Mouse (Mus musculus): ENCODE measurements around the gene Fam178b. TPM values are rescaled to one million over a fixed set of nuclear protein-coding genes. Genes with fewer than 3 reads are reported as not detected.

Gene Fam178b
- total and polyA plus RNA-seq, 2 experiments from 2014 or later: not detected

GRCm38 (mm10) chr1:36598411-36598810, 84.6 kb downstream of the Fam178b start:
- no peaks in the 10 kb centered on the region for H3K27me3 ChIP-seq (ENCODE audit: insufficient read depth, low read length)
- peaks cover 6% of the 10 kb centered on the region for H3K4me1 ChIP-seq (ENCODE audit: insufficient read depth)
- no peak overlapping the region for H3K27ac ChIP-seq (ENCODE audit: low read depth, low read length)
- TF ChIP-seq CTCF (IDR thresholded peaks at IDR 0.05; ENCODE audit: low read depth): no peak
- 67% methylated on average over 2 of the region's 2 CpGs for WGBS
- H3K9ac ChIP-seq: no peak overlapping the region
- DNase-seq (no peak), ATAC-seq (no peak)
- no peaks in the 10 kb centered on the region for H3K9me3 ChIP-seq (ENCODE audit: low read length)
- no peak overlapping the region for H3K4me3 ChIP-seq (ENCODE audit: low read depth, low read length)
- H3K4me2 ChIP-seq (ENCODE audit: low read depth): no peak overlapping the region
- H3K36me3 ChIP-seq (ENCODE audit: insufficient read depth): no peaks in the 10 kb centered on the region

GRCm38 (mm10) chr1:36596114-36596513, 86.9 kb downstream of the Fam178b start:
- no peak for TF ChIP-seq CTCF (IDR thresholded peaks at IDR 0.05; ENCODE audit: low read depth)
- 0 out of 2 replicates have a peak overlapping the region, but pooled peaks have one; percentile 9 for H3K27ac ChIP-seq (ENCODE audit: low read depth, low read length)

GRCm38 (mm10) chr1:36595167-36595931, 87.6 kb downstream of the Fam178b start:
- Histone ChIP-seq H3K27ac (ENCODE audit: low read depth, low read length) (no peak overlapping the region), H3K4me2 (ENCODE audit: low read depth) (no peak overlapping the region), H3K4me1 (ENCODE audit: insufficient read depth) (peaks cover 5% of the 10 kb centered on the region; the same call in 1 of the 2 replicates), H3K36me3 (ENCODE audit: insufficient read depth) (no peaks in the 10 kb centered on the region), H3K4me3 (ENCODE audit: low read depth, low read length) (no peak overlapping the region), H3K9ac (no peak overlapping the region), H3K27me3 (ENCODE audit: insufficient read depth, low read length) (no peaks in the 10 kb centered on the region), H3K9me3 (ENCODE audit: low read length) (no peaks in the 10 kb centered on the region)
- DNase-seq (no peak), ATAC-seq (peak; percentile 34; the same call in 1 of the 2 replicates)
- TF ChIP-seq CTCF (IDR thresholded peaks at IDR 0.05; ENCODE audit: low read depth): no peak
- 55% methylated on average over 10 of the region's 10 CpGs for WGBS

More at GRCm38 (mm10) chr1:36596114-36596513, 86.9 kb downstream of the Fam178b start:
- H3K9ac ChIP-seq: no peak overlapping the region
- H3K9me3 ChIP-seq (ENCODE audit: low read length): no peaks in the 10 kb centered on the region
- no peaks in the 10 kb centered on the region for H3K4me1 ChIP-seq (ENCODE audit: insufficient read depth)
- no peak overlapping the region for H3K4me2 ChIP-seq (ENCODE audit: low read depth)
- DNase-seq (peak; percentile 55), ATAC-seq (peak; percentile 68)
- H3K27me3 ChIP-seq (ENCODE audit: insufficient read depth, low read length): no peaks in the 10 kb centered on the region
- no peaks in the 10 kb centered on the region for H3K36me3 ChIP-seq (ENCODE audit: insufficient read depth)
- no peak overlapping the region for H3K4me3 ChIP-seq (ENCODE audit: low read depth, low read length)
- 12% methylated on average over 4 of the region's 4 CpGs for WGBS

GRCm38 (mm10) chr1:36593099-36593498, 89.9 kb downstream of the Fam178b start:
- 6% methylated on average over 1 of the region's 1 CpGs for WGBS

GRCm38 (mm10) chr1:36591408-36591807, 91.6 kb downstream of the Fam178b start:
- Histone ChIP-seq H3K27me3 (ENCODE audit: insufficient read depth, low read length) (no peaks in the 10 kb centered on the region), H3K27ac (ENCODE audit: low read depth, low read length) (no peak overlapping the region), H3K36me3 (ENCODE audit: insufficient read depth) (no peaks in the 10 kb centered on the region), H3K9me3 (ENCODE audit: low read length) (no peaks in the 10 kb centered on the region), H3K4me2 (ENCODE audit: low read depth) (no peak overlapping the region), H3K4me1 (ENCODE audit: insufficient read depth) (peaks cover 5% of the 10 kb centered on the region; the same call in 1 of the 2 replicates), H3K4me3 (ENCODE audit: low read depth, low read length) (no peak overlapping the region), H3K9ac (no peak overlapping the region)
- 90% methylated on average over 2 of the region's 2 CpGs for WGBS
- DNase-seq: no peak
- TF ChIP-seq CTCF (IDR thresholded peaks at IDR 0.05; ENCODE audit: low read depth): no peak
- no peak for ATAC-seq

More at GRCm38 (mm10) chr1:36593099-36593498, 89.9 kb downstream of the Fam178b start:
- Histone ChIP-seq H3K4me2 (ENCODE audit: low read depth) (no peak overlapping the region), H3K9me3 (ENCODE audit: low read length) (no peaks in the 10 kb centered on the region), H3K27me3 (ENCODE audit: insufficient read depth, low read length) (no peaks in the 10 kb centered on the region), H3K27ac (ENCODE audit: low read depth, low read length) (no peak overlapping the region), H3K9ac (no peak overlapping the region), H3K4me3 (ENCODE audit: low read depth, low read length) (no peak overlapping the region), H3K36me3 (ENCODE audit: insufficient read depth) (no peaks in the 10 kb centered on the region), H3K4me1 (ENCODE audit: insufficient read depth) (peaks cover 5% of the 10 kb centered on the region; the same call in 1 of the 2 replicates)
- no peak for TF ChIP-seq CTCF (IDR thresholded peaks at IDR 0.05; ENCODE audit: low read depth)
- DNase-seq: no peak
- ATAC-seq: no peak

GRCm38 (mm10) chr1:36590664-36591063, 92.3 kb downstream of the Fam178b start:
- TF ChIP-seq CTCF (IDR thresholded peaks at IDR 0.05; ENCODE audit: low read depth): no peak
- Histone ChIP-seq H3K4me2 (ENCODE audit: low read depth) (no peak overlapping the region), H3K4me3 (ENCODE audit: low read depth, low read length) (no peak overlapping the region), H3K4me1 (ENCODE audit: insufficient read depth) (peaks cover 5% of the 10 kb centered on the region; the same call in 1 of the 2 replicates), H3K27me3 (ENCODE audit: insufficient read depth, low read length) (no peaks in the 10 kb centered on the region), H3K36me3 (ENCODE audit: insufficient read depth) (no peaks in the 10 kb centered on the region), H3K27ac (ENCODE audit: low read depth, low read length) (no peak overlapping the region), H3K9me3 (ENCODE audit: low read length) (no peaks in the 10 kb centered on the region), H3K9ac (no peak overlapping the region)
- WGBS: 44% methylated on average over 9 of the region's 9 CpGs
- DNase-seq (peak; percentile 57), ATAC-seq (peak; percentile 60)

GRCm38 (mm10) chr1:36589486-36589885, 93.5 kb downstream of the Fam178b start:
- Histone ChIP-seq H3K4me2 (ENCODE audit: low read depth) (no peak overlapping the region), H3K27ac (ENCODE audit: low read depth, low read length) (no peak overlapping the region), H3K4me1 (ENCODE audit: insufficient read depth) (peaks cover 5% of the 10 kb centered on the region; the same call in 1 of the 2 replicates), H3K9ac (no peak overlapping the region), H3K4me3 (ENCODE audit: low read depth, low read length) (no peak overlapping the region), H3K27me3 (ENCODE audit: insufficient read depth, low read length) (no peaks in the 10 kb centered on the region), H3K9me3 (ENCODE audit: low read length) (no peaks in the 10 kb centered on the region), H3K36me3 (ENCODE audit: insufficient read depth) (no peaks in the 10 kb centered on the region)
- ATAC-seq: no peak
- no peak for DNase-seq
- 39% methylated on average over 6 of the region's 6 CpGs for WGBS
- TF ChIP-seq CTCF (IDR thresholded peaks at IDR 0.05; ENCODE audit: low read depth): no peak

All from forebrain, postnatal 0 days (tissue).